Mouse (Mus musculus) layer of hippocampus, adult 6 months (tissue): ENCODE data around the gene Ccdc27. TPM values are rescaled to one million over a fixed set of nuclear protein-coding genes. Genes with fewer than 3 reads are reported as not detected.

Experiments used
- long read RNA-seq, 2 experiments: library from polyadenylated mRNA; unstranded; transcript quantifications; one replicate each; pipeline ENCODE4 v2.0.0; 2019 to 2020
- polyA plus RNA-seq: library from polyadenylated mRNA; unstranded; fragments of <200 nt; fragmentation: Nextera tagmentation; gene quantifications from 2 replicates; pipeline ENCODE4 v1.2.3, GENCODE M21; 2021

The Ccdc27 gene
- polyA plus RNA-seq: not detected in 2 replicates
- long read RNA-seq, experiment 1: 0 reads
- long read RNA-seq, experiment 2: 0 reads

GRCm38 (mm10) chr4:154042577-154042976 is at the start of gene Ccdc27:
Gene Ccdc27 (minus strand): TSS chr4:154042677.

GRCm38 (mm10) chr4:154025641-154026440 is 16.6 kb downstream of the Ccdc27 start, which contains the start of gene Smim1:
Gene Smim1 (minus strand): TSS chr4:154026230.

GRCm38 (mm10) chr4:154011646-154012089 is 30.8 kb downstream of the Ccdc27 start, which contains the start of gene Lrrc47:
Gene Lrrc47 (plus strand): TSS chr4:154011731.

Other genes starting within 250 kb of the Ccdc27 start
- 51.6 and 53.2 TPM in 2 replicates for gene A430005L14Rik, start 85.4 kb downstream of the Ccdc27 start, polyA plus RNA-seq
- gene Dffb, start 67.6 kb downstream of the Ccdc27 start, polyA plus RNA-seq: 2.1 and 2.3 TPM in 2 replicates
- gene Cep104, start 67.5 kb downstream of the Ccdc27 start, polyA plus RNA-seq: 13.2 and 13.6 TPM in 2 replicates
- 1.9 and 3.0 TPM in 2 replicates for gene Lrrc47, start 30.9 kb downstream of the Ccdc27 start, polyA plus RNA-seq
- gene Smim1, start 16.4 kb downstream of the Ccdc27 start, polyA plus RNA-seq: 43.9 and 46.6 TPM in 2 replicates
- gene Trp73, start 97.5 kb upstream of the Ccdc27 start, polyA plus RNA-seq: 0.36 and 0.79 TPM in 2 replicates
- gene Wrap73, start 99.7 kb upstream of the Ccdc27 start, polyA plus RNA-seq: 30.6 and 32.1 TPM in 2 replicates
- 106 and 124 TPM in 2 replicates for gene Tprgl, start 118.0 kb upstream of the Ccdc27 start, polyA plus RNA-seq
- 0.80 and 1.3 TPM in 2 replicates for gene Megf6, start 128.1 kb upstream of the Ccdc27 start, polyA plus RNA-seq